Mouse (Mus musculus) liver, embryonic 14.5 days (tissue): ENCODE results near the gene Palm.

Experiments
- CTCF ChIP-seq: IDR thresholded peaks from 2 replicates; pipeline ENCODE4 v1.5.1; 2016; ENCODE audit warnings: antibody characterized with exemption, low read depth, control low read depth
- EP300 ChIP-seq: IDR thresholded peaks from 2 replicates; pipeline ENCODE4 v1.6.1; 2016; ENCODE audit warnings: antibody characterized with exemption, low read depth

DNA sequence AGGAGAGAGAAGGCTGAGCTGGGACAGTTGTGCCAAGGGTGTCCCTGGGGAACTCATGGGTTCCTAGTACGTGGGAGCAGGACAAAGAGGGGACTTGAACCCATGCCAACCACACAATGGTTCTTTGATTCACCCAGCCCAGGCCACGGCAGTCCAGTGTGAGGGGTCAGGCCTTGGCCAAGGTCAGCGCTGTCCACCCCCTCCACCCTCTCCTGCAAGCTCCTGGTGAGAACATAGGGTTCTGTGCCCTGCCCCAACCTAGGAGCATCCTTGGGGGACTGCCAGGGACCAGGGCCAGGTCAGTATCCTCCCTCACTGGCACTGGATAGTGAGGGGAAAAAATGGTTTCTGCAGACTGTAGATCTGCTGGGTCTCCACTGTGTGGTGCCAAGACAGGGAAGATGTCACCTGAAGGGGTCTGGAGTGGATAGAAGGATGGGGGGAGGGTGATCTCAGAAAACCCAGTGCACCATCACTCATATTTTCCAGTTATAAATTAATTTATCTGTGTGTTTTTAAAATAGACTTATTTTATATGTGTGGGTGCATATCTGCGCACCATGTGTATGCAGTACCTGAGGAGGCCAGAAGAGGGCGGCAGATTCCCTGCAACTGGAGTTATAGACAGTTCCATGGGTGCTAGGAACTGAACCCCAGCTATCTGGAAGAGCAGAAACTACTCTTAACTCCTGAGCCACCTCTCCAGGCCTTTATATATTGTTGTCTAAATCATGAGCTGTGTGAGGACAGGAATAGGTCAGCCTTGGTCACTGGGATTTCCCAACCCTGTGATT, 18.7 kb upstream of the Palm start:
- TF ChIP-seq EP300 (no peak), CTCF (peak; percentile 68)
